Mouse (Mus musculus) adrenal gland, postnatal 10 days (tissue): ENCODE measurements around the gene Slc16a8. TPM values are rescaled to one million over a fixed set of nuclear protein-coding genes. Genes with fewer than 3 reads are reported as not detected.

ENCODE experiments used
- DNase-seq: peaks from one replicate; pipeline ENCODE4 v3.0.0; 2021; ENCODE audit warnings: mixed read lengths
- total RNA-seq, 2 experiments: library from RNA; stranded (reverse); gene quantifications; 2 replicates each; pipeline ENCODE4 v1.2.3; 2021

Gene Slc16a8
- total RNA-seq, 2 experiments from 2014 or later, result 0.15 TPM; not detected in 1

- no peak for DNase-seq
Measured at GRCm38 (mm10) chr15:79216191-79216590, 38.4 kb downstream of the Slc16a8 start.

GRCm38 (mm10) chr15:79213591-79213990, 41.0 kb downstream of the Slc16a8 start:
- no peak for DNase-seq

GRCm38 (mm10) chr15:79212750-79213446, 41.7 kb downstream of the Slc16a8 start:
- no peak for DNase-seq

GRCm38 (mm10) chr15:79210357-79210756, 44.2 kb downstream of the Slc16a8 start:
- no peak for DNase-seq

- DNase-seq, result peak; percentile 34
Measured at GRCm38 (mm10) chr15:79208758-79209439, 45.7 kb downstream of the Slc16a8 start.

GRCm38 (mm10) chr15:79208211-79208610, 46.4 kb downstream of the Slc16a8 start:
- DNase-seq, result peak; percentile 51

- no peak for DNase-seq
Measured at GRCm38 (mm10) chr15:79202575-79202974, 52.0 kb downstream of the Slc16a8 start.

GRCm38 (mm10) chr15:79201491-79202150, 52.9 kb downstream of the Slc16a8 start:
- DNase-seq, result no peak

Other genes starting within 250 kb of the Slc16a8 start
- 100 to 1,000 TPM; 195 to 222 TPM for gene H1f0, start 226.3 kb downstream of the Slc16a8 start, total RNA-seq
- gene Galr3, start 212.9 kb downstream of the Slc16a8 start, total RNA-seq, result under 1 TPM; 0.30 to 0.48 TPM
- gene Ankrd54, start 191.9 kb downstream of the Slc16a8 start, total RNA-seq, result 10 to 100 TPM; 19.2 to 21.4 TPM
- gene Eif3l, start 179.6 kb downstream of the Slc16a8 start, total RNA-seq, result 100 to 1,000 TPM; 172 to 182 TPM
- 10 to 100 TPM; 29.0 to 33.4 TPM for gene Micall1, start 145.9 kb downstream of the Slc16a8 start, total RNA-seq
- gene Polr2f, start 113.8 kb downstream of the Slc16a8 start, total RNA-seq, result 100 to 1,000 TPM; 145 TPM
- gene 1700088E04Rik, start 113.5 kb downstream of the Slc16a8 start, total RNA-seq, result 1 to 10 TPM; 3.5 to 3.7 TPM
- gene Sox10, start 89.5 kb downstream of the Slc16a8 start, total RNA-seq, result 1 to 10 TPM; 4.7 to 5.3 TPM
- 10 to 100 TPM; 18.9 to 28.4 TPM for gene Pick1, start 25.6 kb downstream of the Slc16a8 start, total RNA-seq
- gene Gm49486, start 25.4 kb downstream of the Slc16a8 start, total RNA-seq, result under 1 TPM; 0.24 to 0.45 TPM
- gene Baiap2l2, start 30.8 kb upstream of the Slc16a8 start, total RNA-seq, result under 1 TPM; 0.85 to 0.99 TPM
- 10 to 100 TPM; 27.0 to 27.5 TPM for gene Pla2g6, start 73.6 kb upstream of the Slc16a8 start, total RNA-seq
- 10 to 100 TPM in 1 of 2 experiments, 1 to 10 TPM in 1; 3.6 to 10.8 TPM for gene Maff, start 91.9 kb upstream of the Slc16a8 start, total RNA-seq
- 10 to 100 TPM; 51.4 to 56.6 TPM for gene Tmem184b, start 148.8 kb upstream of the Slc16a8 start, total RNA-seq
- gene Csnk1e, start 200.8 kb upstream of the Slc16a8 start, total RNA-seq, result 10 to 100 TPM; 65.7 to 77.7 TPM